Mouse (Mus musculus) erythroblast, adult 5-6 weeks (primary cell): ENCODE data around the gene Gsto1. TPM values are rescaled to one million over a fixed set of nuclear protein-coding genes. Genes with fewer than 3 reads are reported as not detected.

Source experiments
- ATAC-seq: replicated peaks from 2 replicates; pipeline ENCODE4 v1.8.0; 2016; ENCODE audit warnings: moderate number of reproducible peaks, mild to moderate bottlenecking, moderate TSS enrichment, inconsistent platforms; ENCODE audit not compliant: poor library complexity, low FRiP score, severe bottlenecking
- total RNA-seq, 2 experiments: library from RNA; stranded (forward) in 1 of 2; stranded (reverse) in 1 of 2; fragments of 150-400 nt in 1 of 2; fragments of 200-764, 138-1000 nt in 1 of 2; gene quantifications; 2 replicates each; pipeline versions ENCODE4 v1.2.3 to v1.2.4; 2015 to 2017; ENCODE audit warnings: low replicate concordance in 2 of 2

Gsto1 gene
- total RNA-seq, 2 experiments from 2014 or later = 37.7 to 66.9 TPM

DNA sequence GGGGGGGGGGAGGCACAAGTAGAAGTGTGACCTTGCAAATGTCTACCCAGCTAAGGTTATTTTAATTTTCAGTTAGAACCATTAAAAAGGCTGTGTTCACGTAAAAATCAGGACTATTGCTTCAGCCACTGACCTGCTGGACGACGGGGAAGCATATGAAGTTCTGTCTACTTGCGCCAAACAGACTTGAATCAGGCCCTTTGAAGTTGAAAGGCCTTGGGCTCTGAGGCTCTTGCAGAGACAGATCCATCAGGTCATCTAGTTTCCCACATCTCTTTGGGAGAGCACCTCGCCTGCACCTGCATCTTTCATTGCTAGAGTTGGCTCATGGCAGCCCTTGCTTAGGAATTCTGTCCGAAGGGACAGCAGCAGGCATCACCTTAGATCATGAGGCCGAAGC is 58.6 kb downstream of the Gsto1 start:
- ATAC-seq = no peak

DNA sequence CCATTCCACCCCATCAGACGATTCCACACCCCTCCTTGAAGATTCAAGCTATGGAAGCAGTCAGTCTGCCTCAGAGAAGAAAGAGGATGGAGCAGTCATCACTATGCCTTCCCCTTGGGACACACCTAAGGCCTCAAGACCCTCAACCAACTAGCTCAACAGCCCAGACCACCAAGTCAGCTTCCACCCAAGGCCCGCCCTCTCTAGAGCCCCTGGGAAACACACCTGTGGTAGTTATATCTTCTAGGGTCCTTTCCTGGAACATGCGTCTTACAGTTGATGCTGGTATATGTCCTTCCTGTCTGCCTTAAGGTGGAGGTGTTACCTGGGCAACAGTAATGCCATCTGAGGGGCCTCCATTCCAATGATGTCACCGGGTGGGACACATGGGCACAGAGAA is 59.4 kb downstream of the Gsto1 start:
- no peak for ATAC-seq

Other genes with a start within 250 kb of the Gsto1 start
- not detected in 2 replicates for gene Col17a1, start 162.9 kb upstream of the Gsto1 start, total RNA-seq (2015; ENCODE audit: low replicate concordance)
- gene Col17a1, start 162.9 kb upstream of the Gsto1 start, total RNA-seq (2017; ENCODE audit: low replicate concordance) = not detected in 2 replicates
- gene Sfr1, start 123.3 kb upstream of the Gsto1 start, total RNA-seq (2015; ENCODE audit: low replicate concordance) = 25.2 and 26.8 TPM in 2 replicates
- 23.4 and 31.6 TPM in 2 replicates for gene Sfr1, start 123.3 kb upstream of the Gsto1 start, total RNA-seq (2017; ENCODE audit: low replicate concordance)
- not detected in 2 replicates for gene Gsto2, start 10.6 kb downstream of the Gsto1 start, total RNA-seq (2015; ENCODE audit: low replicate concordance)
- gene Gsto2, start 10.6 kb downstream of the Gsto1 start, total RNA-seq (2017; ENCODE audit: low replicate concordance) = not detected in 2 replicates
- not detected in 2 replicates for gene Cfap43, start 64.3 kb downstream of the Gsto1 start, total RNA-seq (2015; ENCODE audit: low replicate concordance)
- not detected in 2 replicates for gene Cfap43, start 64.3 kb downstream of the Gsto1 start, total RNA-seq (2017; ENCODE audit: low replicate concordance)
- 4.6 and 19.0 TPM in 2 replicates for gene Itprip, start 64.3 kb downstream of the Gsto1 start, total RNA-seq (2015; ENCODE audit: low replicate concordance)
- 3.1 and 7.2 TPM in 2 replicates for gene Itprip, start 64.3 kb downstream of the Gsto1 start, total RNA-seq (2017; ENCODE audit: low replicate concordance)
- not detected in 2 replicates for gene Cfap58, start 82.7 kb downstream of the Gsto1 start, total RNA-seq (2015; ENCODE audit: low replicate concordance)
- not detected in 2 replicates for gene Cfap58, start 82.7 kb downstream of the Gsto1 start, total RNA-seq (2017; ENCODE audit: low replicate concordance)